Mouse (Mus musculus): ENCODE data around the gene Dag1. TPM values are rescaled to one million over a fixed set of nuclear protein-coding genes. Genes with fewer than 3 reads are reported as not detected.

Gene Dag1
- polyA plus RNA-seq, 1 experiment from 2014 or later, result 79.9 TPM

DNA sequence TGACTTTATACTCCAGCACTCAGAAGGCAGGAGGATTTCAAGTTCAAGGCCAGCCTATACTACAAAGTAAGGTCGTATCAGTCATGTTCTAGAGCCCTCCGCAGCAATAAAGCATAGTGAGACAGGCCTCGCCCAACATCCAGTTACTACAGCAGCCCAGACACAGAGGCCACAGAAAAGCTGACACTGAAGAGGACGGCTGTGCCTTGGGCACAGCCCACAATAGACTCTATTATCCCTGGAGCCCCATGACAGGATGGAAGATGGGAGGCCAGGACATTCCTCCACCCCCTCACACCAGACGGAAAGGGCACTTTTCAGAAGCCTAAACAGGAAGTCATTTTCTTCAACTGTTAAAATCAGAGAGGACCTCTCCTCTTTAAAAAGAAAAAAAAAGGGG is 14.8 kb downstream of the Dag1 start:
- Histone ChIP-seq H3K27ac (ENCODE audit: low read length) (no peak overlapping the region), H3K27me3 (ENCODE audit: control insufficient read depth, insufficient read depth, low read length) (no peaks in the 10 kb centered on the region), H3K4me2 (replicated peaks; ENCODE audit: low read depth, low read length) (no peak overlapping the region), H3K36me3 (ENCODE audit: control insufficient read depth, insufficient read depth, low read length) (peaks cover 11% of the 10 kb centered on the region), H3K9ac (replicated peaks; ENCODE audit: low read depth, low read length) (no peak overlapping the region), H3K4me1 (ENCODE audit: control insufficient read depth, insufficient read depth, low read length) (no peaks in the 10 kb centered on the region), H3K4me3 (ENCODE audit: low read depth, low read length) (no peak overlapping the region), H3K9me3 (ENCODE audit: control insufficient read depth, low read depth, low read length) (no peaks in the 10 kb centered on the region)
- ATAC-seq (ENCODE audit: insufficient number of reproducible peaks, insufficient read depth, low FRiP score, low read depth), result no peak
- WGBS, result 58% methylated on average over 5 of the region's 5 CpGs

- Histone ChIP-seq H3K4me3 (ENCODE audit: low read depth, low read length) (no peak overlapping the region), H3K27me3 (ENCODE audit: control insufficient read depth, insufficient read depth, low read length) (no peaks in the 10 kb centered on the region), H3K4me2 (replicated peaks; ENCODE audit: low read depth, low read length) (no peak overlapping the region), H3K4me1 (ENCODE audit: control insufficient read depth, insufficient read depth, low read length) (no peaks in the 10 kb centered on the region), H3K9me3 (ENCODE audit: control insufficient read depth, low read depth, low read length) (no peaks in the 10 kb centered on the region), H3K36me3 (ENCODE audit: control insufficient read depth, insufficient read depth, low read length) (peaks cover 2% of the 10 kb centered on the region; the same call in 1 of the 2 replicates), H3K27ac (ENCODE audit: low read length) (no peak overlapping the region), H3K9ac (replicated peaks; ENCODE audit: low read depth, low read length) (no peak overlapping the region)
- ATAC-seq (ENCODE audit: insufficient number of reproducible peaks, insufficient read depth, low FRiP score, low read depth), result no peak
- WGBS, result 67% methylated on average over 3 of the region's 3 CpGs
These were observed 18.8 kb downstream of the Dag1 start for GRCm38 (mm10) chr9:108244984-108245383.

GRCm38 (mm10) chr9:108244540-108244939 is 19.2 kb downstream of the Dag1 start:
- Histone ChIP-seq H3K4me1 (ENCODE audit: control insufficient read depth, insufficient read depth, low read length) (no peaks in the 10 kb centered on the region), H3K9me3 (ENCODE audit: control insufficient read depth, low read depth, low read length) (no peaks in the 10 kb centered on the region), H3K4me3 (ENCODE audit: low read depth, low read length) (no peak overlapping the region), H3K9ac (replicated peaks; ENCODE audit: low read depth, low read length) (no peak overlapping the region), H3K4me2 (replicated peaks; ENCODE audit: low read depth, low read length) (no peak overlapping the region), H3K36me3 (ENCODE audit: control insufficient read depth, insufficient read depth, low read length) (peaks cover 2% of the 10 kb centered on the region; the same call in 1 of the 2 replicates), H3K27ac (ENCODE audit: low read length) (no peak overlapping the region), H3K27me3 (ENCODE audit: control insufficient read depth, insufficient read depth, low read length) (no peaks in the 10 kb centered on the region)
- ATAC-seq (ENCODE audit: insufficient number of reproducible peaks, insufficient read depth, low FRiP score, low read depth), result no peak
- WGBS, result 95% methylated on average over 3 of the region's 3 CpGs

GRCm38 (mm10) chr9:108239951-108240350 is 23.8 kb downstream of the Dag1 start:
- no peaks in the 10 kb centered on the region for H3K27me3 ChIP-seq (ENCODE audit: control insufficient read depth, insufficient read depth, low read length)
- ATAC-seq (ENCODE audit: insufficient number of reproducible peaks, insufficient read depth, low FRiP score, low read depth), result no peak
- no peaks in the 10 kb centered on the region for H3K4me1 ChIP-seq (ENCODE audit: control insufficient read depth, insufficient read depth, low read length)
- no peaks in the 10 kb centered on the region for H3K9me3 ChIP-seq (ENCODE audit: control insufficient read depth, low read depth, low read length)
- peaks cover 2% of the 10 kb centered on the region; the same call in 1 of the 2 replicates for H3K36me3 ChIP-seq (ENCODE audit: control insufficient read depth, insufficient read depth, low read length)
- no peak overlapping the region for H3K9ac ChIP-seq (replicated peaks; ENCODE audit: low read depth, low read length)
- 59% methylated on average over 5 of the region's 5 CpGs for WGBS
- H3K27ac ChIP-seq (ENCODE audit: low read length), result no peak overlapping the region
- H3K4me3 ChIP-seq (ENCODE audit: low read depth, low read length), result no peak overlapping the region
- H3K4me2 ChIP-seq (replicated peaks; ENCODE audit: low read depth, low read length), result no peak overlapping the region

DNA sequence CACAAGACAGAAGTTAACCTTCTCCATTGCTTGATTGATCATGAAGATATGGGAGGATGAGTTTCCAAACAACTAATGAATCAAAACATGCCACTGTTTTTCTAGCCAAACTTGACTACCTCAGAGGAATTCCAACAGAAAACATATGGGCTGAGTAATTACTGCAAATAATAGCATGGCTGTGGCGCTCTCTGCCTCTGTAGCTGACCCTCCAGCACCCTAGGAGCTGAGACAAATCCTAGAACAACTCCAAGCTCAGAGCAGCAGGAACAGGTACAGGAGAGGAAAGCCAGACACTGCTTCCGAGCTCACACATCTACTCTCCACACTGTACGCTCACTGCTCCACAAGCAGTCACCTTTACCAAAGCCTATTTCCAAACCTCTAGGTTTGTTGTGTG is 24.9 kb downstream of the Dag1 start:
- Histone ChIP-seq H3K4me1 (ENCODE audit: control insufficient read depth, insufficient read depth, low read length) (no peaks in the 10 kb centered on the region), H3K27me3 (ENCODE audit: control insufficient read depth, insufficient read depth, low read length) (no peaks in the 10 kb centered on the region), H3K9me3 (ENCODE audit: control insufficient read depth, low read depth, low read length) (no peaks in the 10 kb centered on the region), H3K27ac (ENCODE audit: low read length) (no peak overlapping the region), H3K9ac (replicated peaks; ENCODE audit: low read depth, low read length) (no peak overlapping the region), H3K4me3 (ENCODE audit: low read depth, low read length) (no peak overlapping the region), H3K4me2 (replicated peaks; ENCODE audit: low read depth, low read length) (no peak overlapping the region), H3K36me3 (ENCODE audit: control insufficient read depth, insufficient read depth, low read length) (no peaks in the 10 kb centered on the region)
- no peak for ATAC-seq (ENCODE audit: insufficient number of reproducible peaks, insufficient read depth, low FRiP score, low read depth)
- WGBS, result 76% methylated on average over 3 of the region's 3 CpGs

DNA sequence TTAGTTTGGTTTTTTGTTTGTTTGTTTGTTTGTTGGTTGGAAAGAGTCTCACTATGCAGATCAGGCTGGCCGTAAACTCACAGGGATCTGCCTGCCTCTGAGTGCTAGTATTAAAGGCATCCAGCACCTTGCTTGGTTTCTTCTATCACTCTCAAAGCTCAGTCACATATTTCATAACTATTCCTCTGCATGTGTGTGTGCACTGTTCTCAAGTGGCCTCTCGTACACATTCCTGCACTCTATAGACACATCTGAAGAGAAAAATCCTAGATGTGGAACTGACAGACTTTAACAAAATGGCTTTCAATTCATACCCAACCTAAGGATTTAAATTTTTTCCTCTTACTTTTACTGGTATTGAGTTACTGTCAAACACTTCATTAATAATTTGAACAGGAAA is 25.4 kb downstream of the Dag1 start:
- Histone ChIP-seq H3K27me3 (ENCODE audit: control insufficient read depth, insufficient read depth, low read length) (no peaks in the 10 kb centered on the region), H3K4me3 (ENCODE audit: low read depth, low read length) (no peak overlapping the region), H3K4me1 (ENCODE audit: control insufficient read depth, insufficient read depth, low read length) (no peaks in the 10 kb centered on the region), H3K9ac (replicated peaks; ENCODE audit: low read depth, low read length) (no peak overlapping the region), H3K36me3 (ENCODE audit: control insufficient read depth, insufficient read depth, low read length) (no peaks in the 10 kb centered on the region), H3K9me3 (ENCODE audit: control insufficient read depth, low read depth, low read length) (no peaks in the 10 kb centered on the region), H3K4me2 (replicated peaks; ENCODE audit: low read depth, low read length) (no peak overlapping the region), H3K27ac (ENCODE audit: low read length) (no peak overlapping the region)
- ATAC-seq (ENCODE audit: insufficient number of reproducible peaks, insufficient read depth, low FRiP score, low read depth), result no peak
- WGBS, result 77% methylated on average over 2 of the region's 2 CpGs

DNA sequence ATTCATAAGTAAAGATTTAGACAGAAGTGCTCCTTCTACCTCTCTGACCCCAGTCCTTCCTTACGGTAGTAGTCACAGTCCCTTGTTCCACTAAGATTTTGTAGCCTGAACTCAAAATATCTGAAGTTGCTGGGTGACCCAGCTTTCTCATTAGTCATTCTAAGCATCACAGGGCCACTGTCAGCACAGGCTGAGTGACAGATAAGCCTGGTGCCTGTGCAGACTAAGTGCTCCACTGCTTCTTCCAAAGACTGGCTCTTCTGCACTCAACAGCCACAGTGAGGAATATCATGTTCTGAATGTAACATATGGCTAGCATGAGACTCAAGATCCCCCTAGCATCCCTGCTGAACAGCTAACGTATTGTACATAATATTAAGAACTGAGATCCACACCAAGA is 29.1 kb downstream of the Dag1 start:
- Histone ChIP-seq H3K27ac (ENCODE audit: low read length) (no peak overlapping the region), H3K4me2 (replicated peaks; ENCODE audit: low read depth, low read length) (no peak overlapping the region), H3K9me3 (ENCODE audit: control insufficient read depth, low read depth, low read length) (no peaks in the 10 kb centered on the region), H3K4me3 (ENCODE audit: low read depth, low read length) (no peak overlapping the region), H3K9ac (replicated peaks; ENCODE audit: low read depth, low read length) (no peak overlapping the region), H3K27me3 (ENCODE audit: control insufficient read depth, insufficient read depth, low read length) (no peaks in the 10 kb centered on the region), H3K4me1 (ENCODE audit: control insufficient read depth, insufficient read depth, low read length) (no peaks in the 10 kb centered on the region), H3K36me3 (ENCODE audit: control insufficient read depth, insufficient read depth, low read length) (no peaks in the 10 kb centered on the region; the same call in 1 of the 2 replicates)
- 94% methylated on average over 2 of the region's 2 CpGs for WGBS
- ATAC-seq (ENCODE audit: insufficient number of reproducible peaks, insufficient read depth, low FRiP score, low read depth), result no peak

DNA sequence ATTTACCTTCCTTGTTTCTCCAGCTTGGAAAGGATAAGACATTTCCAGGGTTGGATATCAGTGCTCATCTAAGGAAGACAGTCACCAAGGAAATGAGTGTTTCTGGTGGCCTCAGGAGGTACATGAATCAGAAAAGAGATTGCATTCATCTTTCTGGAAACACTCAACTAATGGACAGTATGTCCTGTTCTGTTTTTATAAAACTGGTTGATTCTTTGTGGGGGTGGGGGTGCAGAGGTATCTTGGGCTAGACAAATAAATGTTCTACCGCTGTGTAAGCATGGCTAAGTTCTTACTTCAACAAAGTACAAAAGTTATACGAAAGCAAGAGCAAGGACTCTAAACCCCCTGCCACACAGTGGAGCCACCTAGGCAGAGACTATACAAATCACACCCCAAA is 30.9 kb downstream of the Dag1 start:
- Histone ChIP-seq H3K36me3 (ENCODE audit: control insufficient read depth, insufficient read depth, low read length) (no peaks in the 10 kb centered on the region; the same call in 1 of the 2 replicates), H3K27ac (ENCODE audit: low read length) (no peak overlapping the region), H3K27me3 (ENCODE audit: control insufficient read depth, insufficient read depth, low read length) (no peaks in the 10 kb centered on the region), H3K4me2 (replicated peaks; ENCODE audit: low read depth, low read length) (no peak overlapping the region), H3K4me3 (ENCODE audit: low read depth, low read length) (no peak overlapping the region), H3K4me1 (ENCODE audit: control insufficient read depth, insufficient read depth, low read length) (0 out of 2 replicates have a peak, but pooled peaks cover 2% of the 10 kb centered on the region), H3K9ac (replicated peaks; ENCODE audit: low read depth, low read length) (no peak overlapping the region), H3K9me3 (ENCODE audit: control insufficient read depth, low read depth, low read length) (no peaks in the 10 kb centered on the region)
- ATAC-seq (ENCODE audit: insufficient number of reproducible peaks, insufficient read depth, low FRiP score, low read depth), result no peak
- 82% methylated on average over 2 of the region's 2 CpGs for WGBS

GRCm38 (mm10) chr9:108227911-108228649 is 35.7 kb downstream of the Dag1 start:
- H3K27me3 ChIP-seq (ENCODE audit: control insufficient read depth, insufficient read depth, low read length), result no peaks in the 10 kb centered on the region
- no peak overlapping the region for H3K9ac ChIP-seq (replicated peaks; ENCODE audit: low read depth, low read length)

More at GRCm38 (mm10) chr9:108227911-108228649, 35.7 kb downstream of the Dag1 start:
- WGBS, result 32% methylated on average over 2 of the region's 2 CpGs
- Histone ChIP-seq H3K36me3 (ENCODE audit: control insufficient read depth, insufficient read depth, low read length) (no peaks in the 10 kb centered on the region; the same call in 1 of the 2 replicates), H3K4me1 (ENCODE audit: control insufficient read depth, insufficient read depth, low read length) (0 out of 2 replicates have a peak, but pooled peaks cover 2% of the 10 kb centered on the region), H3K4me2 (replicated peaks; ENCODE audit: low read depth, low read length) (no peak overlapping the region), H3K27ac (ENCODE audit: low read length) (no peak overlapping the region), H3K4me3 (ENCODE audit: low read depth, low read length) (no peak overlapping the region), H3K9me3 (ENCODE audit: control insufficient read depth, low read depth, low read length) (no peaks in the 10 kb centered on the region)
- ATAC-seq (ENCODE audit: insufficient number of reproducible peaks, insufficient read depth, low FRiP score, low read depth), result no peak
